Mouse (Mus musculus) kidney, embryonic 15.5 days (tissue): ENCODE measurements around the gene Ikzf2. TPM values are rescaled to one million over a fixed set of nuclear protein-coding genes. Genes with fewer than 3 reads are reported as not detected.

ENCODE experiments used
- ATAC-seq: fragments of 200-750 bp; cut with Nextera tagmentation; replicated peaks from 2 replicates; pipeline ENCODE4 v1.8.0; 2017; ENCODE audit warnings: moderate TSS enrichment; ENCODE audit not compliant: low FRiP score
- H3K27ac ChIP-seq: fragments of 300-500 bp; sonication (generic); 2 replicates; pipeline ENCODE4 v1.5.1; 2015; ENCODE audit warnings: mild to moderate bottlenecking, inconsistent platforms
- H3K27me3 ChIP-seq: fragments of 300-500 bp; sonication (generic); 2 replicates; pipeline ENCODE4 v1.6.1; 2015; ENCODE audit warnings: inconsistent platforms
- H3K36me3 ChIP-seq: fragments of 300-500 bp; sonication (generic); 2 replicates; pipeline ENCODE4 v1.6.1; 2015; ENCODE audit warnings: inconsistent platforms
- H3K4me1 ChIP-seq: fragments of 300-500 bp; sonication (generic); 2 replicates; pipeline ENCODE4 v1.6.1; 2015; ENCODE audit warnings: inconsistent platforms
- H3K4me2 ChIP-seq: fragments of 300-500 bp; sonication (generic); 2 replicates; pipeline ENCODE4 v1.6.1; 2015; ENCODE audit warnings: moderate library complexity, mild to moderate bottlenecking, inconsistent platforms
- H3K4me3 ChIP-seq: fragments of 300-500 bp; sonication (generic); replicated peaks from 2 replicates; pipeline ENCODE4 v1.5.1; 2015; ENCODE audit warnings: mild to moderate bottlenecking, inconsistent platforms
- H3K9ac ChIP-seq: fragments of 300-500 bp; sonication (generic); 2 replicates; pipeline ENCODE4 v1.6.1; 2015; ENCODE audit warnings: mild to moderate bottlenecking, inconsistent platforms
- H3K9me3 ChIP-seq: fragments of 300-500 bp; sonication (generic); replicated peaks from 2 replicates; pipeline ENCODE4 v1.6.1; 2016; ENCODE audit warnings: inconsistent platforms
- WGBS: fragments of 180-500 bp; shearing (Covaris S2); methylation state at CpG from one replicate; pipeline ENCODE4 v1.1.7; 2015; ENCODE audit warnings: mixed read lengths; 5-methylcytosine and 5-hydroxymethylcytosine counted together
- polyA plus RNA-seq: library from polyadenylated mRNA; unstranded; fragments of >200 nt; fragmentation: Nextera tagmentation; extraction: Ambion mirVana; gene quantifications from 2 replicates; pipeline ENCODE4 v1.2.1, GENCODE M21; 2015

The Ikzf2 gene
- polyA plus RNA-seq, 1 experiment from 2014 or later, result 3.7 TPM

- 0 out of 2 replicates have a peak, but pooled peaks have one; percentile 1 for ATAC-seq
- Histone ChIP-seq H3K36me3 (no peaks in the 10 kb centered on the region), H3K4me3 (peak overlapping the region; percentile 84), H3K9me3 (no peaks in the 10 kb centered on the region), H3K4me2 (peak overlapping the region; percentile 75), H3K27ac (peak overlapping the region; percentile 92), H3K4me1 (peaks cover 7% of the 10 kb centered on the region), H3K27me3 (no peaks in the 10 kb centered on the region), H3K9ac (peak overlapping the region; percentile 60; the same call in 1 of the 2 replicates)
- under 1% methylated on average over 14 of the region's 15 CpGs for WGBS
Observed at GRCm38 (mm10) chr1:69685890-69686490, 1.1 kb downstream of the Ikzf2 start.

DNA sequence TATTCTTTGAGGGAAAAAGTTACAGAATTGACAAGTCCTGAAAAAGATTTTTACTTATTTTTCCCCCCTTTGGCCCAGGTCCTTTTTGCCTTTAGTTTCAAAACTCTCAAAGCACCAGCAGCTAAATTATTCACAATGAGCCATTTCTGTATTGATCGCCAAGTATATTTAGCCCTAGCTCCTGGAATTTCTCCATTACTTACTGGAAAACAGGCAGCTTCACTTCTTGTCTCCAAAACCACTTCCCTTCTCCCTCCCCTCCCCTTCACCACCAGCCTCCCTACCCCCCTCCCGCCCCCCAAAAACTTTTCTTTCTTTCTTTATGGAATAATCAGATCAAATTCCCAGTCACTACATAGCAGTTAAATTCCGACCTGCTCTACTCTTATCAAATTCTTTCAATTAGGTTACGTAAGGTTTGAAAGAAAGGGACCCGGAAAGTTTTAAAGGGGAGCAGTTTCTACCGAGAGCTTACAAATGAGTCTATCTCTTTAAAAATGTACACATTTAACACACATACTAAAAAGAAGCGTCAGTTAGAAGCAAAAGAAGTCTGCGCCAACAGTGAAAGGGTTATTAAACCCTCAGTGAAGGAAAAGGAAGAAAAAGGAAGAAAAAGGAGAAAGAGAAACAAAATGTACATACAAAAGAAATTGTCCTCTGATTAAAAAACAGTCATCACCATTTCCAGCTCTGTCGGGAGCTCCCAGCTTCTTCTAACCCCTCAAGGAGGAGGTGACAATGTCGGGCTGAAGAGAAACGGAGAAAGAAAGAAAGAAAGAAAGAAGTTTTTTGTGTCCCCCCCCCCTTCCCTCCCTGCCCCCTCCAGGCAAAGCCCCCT, 1.8 kb downstream of the Ikzf2 start:
- H3K9ac ChIP-seq, result 0 out of 2 replicates have a peak overlapping the region, but pooled peaks have one; percentile 26
- no peaks in the 10 kb centered on the region for H3K9me3 ChIP-seq
- H3K4me2 ChIP-seq, result peak overlapping the region; percentile 75
- peak overlapping the region; percentile 84 for H3K4me3 ChIP-seq
- peaks cover 7% of the 10 kb centered on the region for H3K4me1 ChIP-seq
- H3K27me3 ChIP-seq, result no peaks in the 10 kb centered on the region
- 1% methylated on average over 11 of the region's 11 CpGs for WGBS
- H3K27ac ChIP-seq, result peak overlapping the region; percentile 74
- no peak for ATAC-seq
- H3K36me3 ChIP-seq, result no peaks in the 10 kb centered on the region

- ATAC-seq, result no peak
- H3K27ac ChIP-seq, result no peak overlapping the region
- peak overlapping the region; percentile 84 for H3K4me3 ChIP-seq
- no peaks in the 10 kb centered on the region for H3K27me3 ChIP-seq
- H3K9ac ChIP-seq, result no peak overlapping the region
- WGBS, result 28% methylated on average over 13 of the region's 13 CpGs
- H3K4me2 ChIP-seq, result peak overlapping the region; percentile 75
- peaks cover 7% of the 10 kb centered on the region for H3K4me1 ChIP-seq
- no peaks in the 10 kb centered on the region for H3K9me3 ChIP-seq
- H3K36me3 ChIP-seq, result no peaks in the 10 kb centered on the region
Observed at GRCm38 (mm10) chr1:69684280-69685040, 2.6 kb downstream of the Ikzf2 start.

- Histone ChIP-seq H3K4me1 (peaks cover 6% of the 10 kb centered on the region), H3K4me3 (peak overlapping the region; percentile 84; the same call in 1 of the 2 replicates), H3K4me2 (peak overlapping the region; percentile 75), H3K9ac (no peak overlapping the region), H3K27ac (no peak overlapping the region), H3K9me3 (no peaks in the 10 kb centered on the region), H3K27me3 (no peaks in the 10 kb centered on the region), H3K36me3 (no peaks in the 10 kb centered on the region)
- WGBS, result 58% methylated on average over 3 of the region's 3 CpGs
- ATAC-seq, result no peak
Observed at GRCm38 (mm10) chr1:69683851-69684250, 3.2 kb downstream of the Ikzf2 start.

- H3K9me3 ChIP-seq, result no peaks in the 10 kb centered on the region
- no peaks in the 10 kb centered on the region for H3K27me3 ChIP-seq
- H3K27ac ChIP-seq, result no peak overlapping the region
- H3K4me1 ChIP-seq, result peaks cover under 1% of the 10 kb centered on the region; the same call in 1 of the 2 replicates
- H3K9ac ChIP-seq, result no peak overlapping the region
- H3K4me2 ChIP-seq, result no peak overlapping the region
- 85% methylated on average over 8 of the region's 8 CpGs for WGBS
- no peak overlapping the region for H3K4me3 ChIP-seq
- no peaks in the 10 kb centered on the region for H3K36me3 ChIP-seq
- no peak for ATAC-seq
Observed at GRCm38 (mm10) chr1:69683058-69683457, 4.0 kb downstream of the Ikzf2 start.

- Histone ChIP-seq H3K36me3 (no peaks in the 10 kb centered on the region), H3K9me3 (no peaks in the 10 kb centered on the region), H3K27ac (no peak overlapping the region), H3K4me1 (no peaks in the 10 kb centered on the region; the same call in 1 of the 2 replicates), H3K4me3 (no peak overlapping the region), H3K9ac (no peak overlapping the region), H3K27me3 (no peaks in the 10 kb centered on the region), H3K4me2 (no peak overlapping the region)
- whole genome bisulfite sequencing, result 76% methylated on average over 3 of the region's 3 CpGs
- no peak for ATAC-seq
Observed at GRCm38 (mm10) chr1:69682261-69682660, 4.8 kb downstream of the Ikzf2 start.

GRCm38 (mm10) chr1:69681003-69681402, 6.0 kb downstream of the Ikzf2 start:
- Histone ChIP-seq H3K9me3 (no peaks in the 10 kb centered on the region), H3K27me3 (no peaks in the 10 kb centered on the region), H3K4me1 (no peaks in the 10 kb centered on the region; the same call in 1 of the 2 replicates), H3K9ac (no peak overlapping the region), H3K4me2 (no peak overlapping the region), H3K4me3 (no peak overlapping the region), H3K36me3 (no peaks in the 10 kb centered on the region), H3K27ac (no peak overlapping the region)
- WGBS, result 81% methylated on average over 5 of the region's 5 CpGs
- ATAC-seq, result no peak

DNA sequence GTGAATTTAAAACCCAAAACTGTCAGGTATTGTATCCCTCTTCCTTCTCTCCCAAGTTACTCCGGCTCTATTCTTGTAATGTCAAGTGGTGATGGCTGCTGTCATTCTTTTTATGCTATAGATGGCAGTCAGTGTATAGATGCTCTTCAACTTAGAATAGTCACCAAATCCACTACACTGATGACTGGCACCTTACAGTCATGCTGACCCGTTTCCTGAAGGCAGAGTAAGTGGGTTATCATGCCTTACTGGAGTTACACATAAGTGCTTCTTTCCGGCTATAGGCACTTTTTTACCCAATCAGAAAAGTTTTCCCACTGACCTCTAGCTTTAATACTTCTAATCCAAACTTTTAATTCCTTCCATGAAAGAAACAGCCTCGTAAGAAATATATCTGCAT, 6.5 kb downstream of the Ikzf2 start:
- Histone ChIP-seq H3K27me3 (no peaks in the 10 kb centered on the region), H3K4me3 (no peak overlapping the region), H3K36me3 (no peaks in the 10 kb centered on the region), H3K9me3 (no peaks in the 10 kb centered on the region), H3K9ac (no peak overlapping the region), H3K27ac (no peak overlapping the region), H3K4me2 (no peak overlapping the region), H3K4me1 (no peaks in the 10 kb centered on the region; the same call in 1 of the 2 replicates)
- 91% methylated on average over 4 of the region's 4 CpGs for WGBS
- no peak for ATAC-seq

DNA sequence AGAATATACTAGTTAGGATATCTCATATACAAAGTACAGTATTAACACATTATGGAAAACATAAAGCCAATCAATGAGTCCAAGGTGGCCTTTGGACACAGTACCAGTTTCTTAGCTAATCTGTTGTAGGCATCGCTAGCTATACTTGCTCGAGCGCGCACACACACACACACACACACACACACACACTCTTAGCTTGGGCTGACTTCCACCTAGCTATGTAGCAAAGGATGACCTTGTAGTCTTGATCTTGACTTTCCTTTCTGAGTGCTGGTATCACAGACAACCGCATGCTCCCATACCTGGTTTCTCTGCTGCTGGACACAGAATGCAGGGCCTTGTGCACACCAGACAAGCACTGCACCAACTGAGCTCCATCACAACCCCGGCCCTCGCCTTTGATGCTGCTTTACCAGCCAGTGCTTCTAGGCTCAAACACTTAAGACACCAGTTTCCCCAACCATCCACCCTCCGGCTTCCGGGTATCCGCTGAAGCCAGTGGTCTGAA, 17.1 kb downstream of the Ikzf2 start:
- H3K27ac ChIP-seq, result no peak overlapping the region
- no peaks in the 10 kb centered on the region for H3K9me3 ChIP-seq
- no peak overlapping the region for H3K4me2 ChIP-seq
- no peaks in the 10 kb centered on the region for H3K36me3 ChIP-seq
- H3K9ac ChIP-seq, result no peak overlapping the region
- WGBS, result 91% methylated on average over 10 of the region's 10 CpGs
- H3K4me1 ChIP-seq, result no peaks in the 10 kb centered on the region
- ATAC-seq, result no peak
- no peaks in the 10 kb centered on the region for H3K27me3 ChIP-seq
- H3K4me3 ChIP-seq, result no peak overlapping the region

GRCm38 (mm10) chr1:69667456-69667855, 19.6 kb downstream of the Ikzf2 start:
- 54% methylated on average over 5 of the region's 5 CpGs for WGBS

DNA sequence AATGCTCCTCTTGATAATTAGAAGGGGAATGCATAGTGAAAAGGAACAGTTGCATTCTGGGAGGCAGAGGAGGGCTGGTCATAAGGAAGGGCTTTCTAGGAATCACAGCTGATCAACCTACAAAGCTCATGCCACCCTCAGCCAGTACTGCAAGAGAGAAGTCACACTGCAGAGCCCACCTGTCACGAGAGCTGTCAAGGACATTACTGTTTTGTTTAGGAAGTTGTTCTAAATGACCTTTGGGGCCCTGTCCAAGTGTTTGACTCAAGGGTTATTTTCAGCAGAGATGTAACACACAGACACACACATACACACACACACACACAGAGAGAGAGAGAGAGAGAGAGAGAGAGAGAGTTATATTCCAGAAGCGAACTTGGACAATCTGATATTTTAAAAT, 27.3 kb downstream of the Ikzf2 start:
- H3K36me3 ChIP-seq, result no peaks in the 10 kb centered on the region
- no peak overlapping the region for H3K4me3 ChIP-seq
- H3K9ac ChIP-seq, result no peak overlapping the region
- H3K27me3 ChIP-seq, result no peaks in the 10 kb centered on the region
- no peak for ATAC-seq
- 59% methylated on average over 2 of the region's 2 CpGs for WGBS
- H3K4me1 ChIP-seq, result 0 out of 2 replicates have a peak, but pooled peaks cover 7% of the 10 kb centered on the region
- no peaks in the 10 kb centered on the region for H3K9me3 ChIP-seq
- no peak overlapping the region for H3K4me2 ChIP-seq
- no peak overlapping the region for H3K27ac ChIP-seq

More at GRCm38 (mm10) chr1:69667456-69667855, 19.6 kb downstream of the Ikzf2 start:
- no peak overlapping the region for H3K4me2 ChIP-seq
- H3K9me3 ChIP-seq, result no peaks in the 10 kb centered on the region
- H3K36me3 ChIP-seq, result no peaks in the 10 kb centered on the region
- no peak overlapping the region for H3K27ac ChIP-seq
- H3K4me3 ChIP-seq, result no peak overlapping the region
- no peak for ATAC-seq
- H3K9ac ChIP-seq, result no peak overlapping the region
- no peaks in the 10 kb centered on the region for H3K27me3 ChIP-seq
- H3K4me1 ChIP-seq, result no peaks in the 10 kb centered on the region
